Mouse (Mus musculus): Measurements from ENCODE around the gene Elfn1. TPM values are rescaled to one million over a fixed set of nuclear protein-coding genes. Genes with fewer than 3 reads are reported as not detected.
A peak's percentile ranks its signal among the peaks of the same experiment; 100 is the strongest.

Elfn1 gene
- polyA plus RNA-seq, 1 experiment from 2014 or later, result 2.6 TPM

GRCm38 (mm10) chr5:140016896-140017295, 109.2 kb downstream of the Elfn1 start:
- Histone ChIP-seq H3K27me3 (ENCODE audit: insufficient read depth, poor library complexity, severe bottlenecking) (no peaks in the 10 kb centered on the region), H3K9me3 (no peaks in the 10 kb centered on the region), H3K27ac (no peak overlapping the region), H3K4me1 (replicated peaks) (peaks cover 12% of the 10 kb centered on the region; the same call in 1 of the 2 replicates), H3K36me3 (no peaks in the 10 kb centered on the region), H3K4me3 (no peak overlapping the region)
- DNase-seq (ENCODE audit: low spot score), result no peak
- WGBS, result 93% methylated on average over 1 of the region's 1 CpGs

- Histone ChIP-seq H3K27me3 (ENCODE audit: insufficient read depth, poor library complexity, severe bottlenecking) (no peaks in the 10 kb centered on the region), H3K9me3 (no peaks in the 10 kb centered on the region), H3K4me1 (replicated peaks) (peaks cover 23% of the 10 kb centered on the region), H3K4me3 (no peak overlapping the region), H3K27ac (no peak overlapping the region), H3K36me3 (no peaks in the 10 kb centered on the region)
- WGBS, result 91% methylated on average over 7 of the region's 7 CpGs
- DNase-seq (ENCODE audit: low spot score), result no peak
These were observed 111.0 kb downstream of the Elfn1 start for GRCm38 (mm10) chr5:140018780-140019179.

GRCm38 (mm10) chr5:140019616-140020015, 111.9 kb downstream of the Elfn1 start:
- 92% methylated on average over 1 of the region's 1 CpGs for WGBS
- no peak overlapping the region for H3K27ac ChIP-seq
- no peak overlapping the region for H3K4me3 ChIP-seq
- peaks cover 26% of the 10 kb centered on the region for H3K4me1 ChIP-seq (replicated peaks)
- no peaks in the 10 kb centered on the region for H3K27me3 ChIP-seq (ENCODE audit: insufficient read depth, poor library complexity, severe bottlenecking)
- no peaks in the 10 kb centered on the region for H3K9me3 ChIP-seq
- H3K36me3 ChIP-seq, result no peaks in the 10 kb centered on the region
- DNase-seq (ENCODE audit: low spot score), result no peak

GRCm38 (mm10) chr5:140021755-140022154, 114.0 kb downstream of the Elfn1 start:
- Histone ChIP-seq H3K36me3 (no peaks in the 10 kb centered on the region), H3K27me3 (ENCODE audit: insufficient read depth, poor library complexity, severe bottlenecking) (no peaks in the 10 kb centered on the region), H3K4me1 (replicated peaks) (peaks cover 34% of the 10 kb centered on the region), H3K4me3 (no peak overlapping the region), H3K9me3 (no peaks in the 10 kb centered on the region), H3K27ac (no peak overlapping the region)
- WGBS, result 83% methylated on average over 10 of the region's 10 CpGs
- no peak for DNase-seq (ENCODE audit: low spot score)

- DNase-seq (ENCODE audit: low spot score), result no peak
- Histone ChIP-seq H3K9me3 (no peaks in the 10 kb centered on the region), H3K27ac (peak overlapping the region; percentile 35; the same call in 1 of the 2 replicates), H3K4me1 (replicated peaks) (peaks cover 34% of the 10 kb centered on the region), H3K27me3 (ENCODE audit: insufficient read depth, poor library complexity, severe bottlenecking) (no peaks in the 10 kb centered on the region), H3K4me3 (no peak overlapping the region), H3K36me3 (no peaks in the 10 kb centered on the region)
- WGBS, result 89% methylated on average over 6 of the region's 6 CpGs
These were observed 115.1 kb downstream of the Elfn1 start for GRCm38 (mm10) chr5:140022861-140023260.

GRCm38 (mm10) chr5:140023941-140024500, 116.3 kb downstream of the Elfn1 start:
- Histone ChIP-seq H3K9me3 (no peaks in the 10 kb centered on the region), H3K4me3 (no peak overlapping the region), H3K36me3 (no peaks in the 10 kb centered on the region), H3K27me3 (ENCODE audit: insufficient read depth, poor library complexity, severe bottlenecking) (no peaks in the 10 kb centered on the region), H3K4me1 (replicated peaks) (peaks cover 35% of the 10 kb centered on the region), H3K27ac (peak overlapping the region; percentile 50; the same call in 1 of the 2 replicates)
- DNase-seq (ENCODE audit: low spot score), result peak; percentile 18
- WGBS, result 28% methylated on average over 3 of the region's 3 CpGs

Other genes starting within 250 kb of the Elfn1 start
- gene Micall2, start 171.6 kb upstream of the Elfn1 start, polyA plus RNA-seq (2016; fragmentation: Nextera tagmentation; extraction: Ambion mirVana), result 6.9 and 10.2 TPM in 2 replicates
- gene Ints1, start 132.3 kb upstream of the Elfn1 start, polyA plus RNA-seq (2016; fragmentation: Nextera tagmentation; extraction: Ambion mirVana), result 34.8 and 39.0 TPM in 2 replicates
- gene Mafk, start 116.4 kb upstream of the Elfn1 start, polyA plus RNA-seq (2016; fragmentation: Nextera tagmentation; extraction: Ambion mirVana), result 9.9 and 10.1 TPM in 2 replicates
- gene Tmem184a, start 88.0 kb upstream of the Elfn1 start, polyA plus RNA-seq (2016; fragmentation: Nextera tagmentation; extraction: Ambion mirVana), result 1.5 and 1.8 TPM in 2 replicates
- gene Gm26938, start 81.5 kb upstream of the Elfn1 start, polyA plus RNA-seq (2016; fragmentation: Nextera tagmentation; extraction: Ambion mirVana), result not detected in 2 replicates
- 97.5 and 97.7 TPM in 2 replicates for gene Psmg3, start 81.1 kb upstream of the Elfn1 start, polyA plus RNA-seq (2016; fragmentation: Nextera tagmentation; extraction: Ambion mirVana)

All from hindbrain, embryonic 10.5 days (tissue).